In the genomic region with DNA sequence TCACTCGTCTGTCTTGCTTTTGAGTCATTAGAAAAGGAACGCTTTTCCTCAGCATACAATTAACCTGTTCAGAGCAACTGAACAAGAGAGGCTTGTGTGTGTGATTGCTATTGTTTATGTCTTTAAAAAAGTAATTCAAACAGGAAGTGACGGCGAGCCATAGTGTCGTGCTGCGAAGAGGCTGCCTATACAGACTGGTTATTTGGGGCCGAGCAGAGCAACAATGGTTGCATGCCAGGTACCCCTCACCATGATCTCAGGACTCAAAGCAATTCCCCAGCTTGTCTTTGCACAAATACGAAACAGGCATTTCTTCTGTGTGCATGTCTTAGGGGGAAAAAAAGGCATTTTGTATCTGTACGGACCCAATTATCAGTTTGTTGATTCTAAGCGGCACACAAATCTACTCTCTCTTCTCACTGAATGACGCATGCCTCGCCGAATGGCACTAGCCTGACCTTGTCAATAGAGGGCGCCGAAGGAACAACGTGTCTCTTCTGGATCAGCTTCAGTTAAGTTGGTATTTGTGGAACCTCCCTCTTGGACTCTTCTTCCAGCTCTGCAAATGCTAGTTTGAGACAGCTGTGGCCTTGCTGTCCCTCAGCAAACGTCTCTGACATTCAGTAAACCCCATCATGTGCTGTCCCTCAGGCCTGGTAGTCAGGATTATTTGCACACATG, we compare ENCODE assay signal across 8 mouse cellular contexts.
DNase-seq lines count a peak whose midpoint lies in the region; ATAC-seq and TF ChIP-seq lines count a peak whose summit lies in the region.

No protein-coding gene starts in this region.

- DNase-seq in A20 (ENCODE audit: low read depth, low spot score) = peak; percentile 5
- peak; percentile 24 to 50 for DNase-seq in heart, postnatal 36 days
- DNase-seq in large intestine, adult 2 months (ENCODE audit: low read depth, low spot score) = peak; percentile 16
- peak; percentile 50 for DNase-seq in liver, postnatal 0 days
- DNase-seq in ovary, adult 18-20 months (ENCODE audit: low spot score) = peak; percentile 19
- peak; percentile 74 for DNase-seq in urinary bladder, postnatal 14 days (ENCODE audit: low spot score)

- H3K27ac ChIP-seq in bone marrow, adult 2 months (ENCODE audit: control insufficient read depth, insufficient read depth, low read depth, low read length, poor library complexity) = no peak overlapping the region
- H3K27ac ChIP-seq in forebrain, embryonic 13.5 days = no peak overlapping the region
- no peak overlapping the region for H3K27ac ChIP-seq in liver, postnatal 0 days (ENCODE audit: low read depth)

- ATAC-seq in forebrain, embryonic 13.5 days = peak; percentile 65
- ATAC-seq in liver, postnatal 0 days = 0 out of 2 replicates have a peak, but pooled peaks have one; percentile 41

- no peaks in the 10 kb centered on the region for H3K36me3 ChIP-seq in forebrain, embryonic 13.5 days (ENCODE audit: poor library complexity, severe bottlenecking)
- H3K36me3 ChIP-seq in liver, postnatal 0 days (replicated peaks; ENCODE audit: insufficient read depth, low read length) = no peaks in the 10 kb centered on the region

- TF ChIP-seq POLR2A in bone marrow, adult 2 months (IDR thresholded peaks at IDR 0.05; ENCODE audit: borderline replicate concordance, control insufficient read depth, low read depth, low read length) = no peak

- peak; percentile 48; the same call in 1 of the 2 replicates for TF ChIP-seq CTCF in bone marrow, adult 2 months (IDR thresholded peaks at IDR 0.05; ENCODE audit: control insufficient read depth, insufficient read depth, low read length)
- peak; percentile 67 for TF ChIP-seq CTCF in liver, postnatal 0 days (IDR thresholded peaks at IDR 0.05; ENCODE audit: low read depth)

- intact Hi-C loops in heart, postnatal 36 days (cut with DNase I) = loop anchor here (1.0 to 5.0 kb wide), 3 partner anchors 180 to 295 kb away; no protein-coding TSS in a partner anchor

- 40% methylated on average over 17 of the region's 17 CpGs for WGBS in bone marrow, adult 2 months
- WGBS in forebrain, embryonic 13.5 days = 35% methylated on average over 17 of the region's 17 CpGs
- 35% methylated on average over 17 of the region's 17 CpGs for WGBS in large intestine, adult 2 months
- WGBS in liver, postnatal 0 days (ENCODE audit: insufficient replicate concordance) = 32% methylated on average over 17 of the region's 17 CpGs

- TF ChIP-seq EP300 in liver, postnatal 0 days (IDR thresholded peaks at IDR 0.05; ENCODE audit: low read depth) = no peak

- H3K4me2 ChIP-seq in forebrain, embryonic 13.5 days = 0 out of 2 replicates have a peak overlapping the region, but pooled peaks have one; percentile 29
- no peak overlapping the region for H3K4me2 ChIP-seq in liver, postnatal 0 days (ENCODE audit: low read depth, low read length)

- no peaks in the 10 kb centered on the region for H3K27me3 ChIP-seq in forebrain, embryonic 13.5 days
- H3K27me3 ChIP-seq in liver, postnatal 0 days (ENCODE audit: insufficient read depth, low read length) = no peaks in the 10 kb centered on the region

- no peak overlapping the region for H3K4me3 ChIP-seq in bone marrow, adult 2 months (replicated peaks; ENCODE audit: control insufficient read depth, low read depth, low read length)
- no peak overlapping the region for H3K4me3 ChIP-seq in forebrain, embryonic 13.5 days
- no peak overlapping the region for H3K4me3 ChIP-seq in liver, postnatal 0 days (ENCODE audit: low read depth, low read length)

- no peak overlapping the region for H3K9ac ChIP-seq in forebrain, embryonic 13.5 days
- H3K9ac ChIP-seq in liver, postnatal 0 days (replicated peaks) = no peak overlapping the region

- H3K9me3 ChIP-seq in forebrain, embryonic 13.5 days (replicated peaks) = no peaks in the 10 kb centered on the region
- H3K9me3 ChIP-seq in liver, postnatal 0 days (ENCODE audit: low read length) = no peaks in the 10 kb centered on the region

- no peaks in the 10 kb centered on the region for H3K4me1 ChIP-seq in bone marrow, adult 2 months (ENCODE audit: control insufficient read depth, insufficient read depth, low read length)
- H3K4me1 ChIP-seq in forebrain, embryonic 13.5 days = 0 out of 2 replicates have a peak, but pooled peaks cover 6% of the 10 kb centered on the region
- no peaks in the 10 kb centered on the region for H3K4me1 ChIP-seq in liver, postnatal 0 days (ENCODE audit: insufficient read depth)

Comparison
In these comparisons a context has a peak if more than half of its experiments do, and no peak if none do; other contexts are left out.
1. DNase-seq: peak in every context shown above with its lines; median percentile 74 in urinary bladder, postnatal 14 days; 50 in liver, postnatal 0 days; 37 in heart, postnatal 36 days; 19 in ovary, adult 18-20 months; 16 in large intestine, adult 2 months; 5 in A20.